8 mouse cellular contexts compared by ENCODE assay signal in the genomic region with DNA sequence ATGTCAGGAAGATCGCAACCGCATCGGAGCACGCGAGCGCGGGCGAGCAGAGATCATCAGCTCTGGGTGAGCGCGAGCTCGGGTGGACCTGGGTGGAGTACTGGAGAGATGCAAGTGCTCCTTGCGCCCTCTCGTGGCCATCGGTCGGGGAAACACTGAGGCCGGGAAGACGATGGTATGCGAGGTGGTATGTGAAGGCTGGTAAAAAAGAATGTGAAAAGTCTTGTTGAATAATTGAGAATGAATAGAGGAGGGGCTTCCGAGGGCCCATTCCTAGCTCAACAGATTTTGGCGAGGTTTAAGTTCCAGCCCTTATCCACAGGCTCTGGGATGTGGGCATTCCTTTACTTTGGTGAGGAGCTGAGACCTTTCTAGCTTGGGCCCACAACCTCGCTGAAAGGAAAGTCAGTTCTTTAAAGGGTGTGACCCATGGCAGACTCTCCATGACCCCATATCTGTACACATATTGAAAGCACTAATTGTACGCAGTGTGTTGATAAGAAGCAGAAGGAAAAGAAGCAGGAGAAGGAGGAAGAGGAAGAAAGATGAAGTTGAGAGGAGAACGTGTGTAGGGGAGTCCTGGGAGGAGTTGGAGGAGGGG. TPM values are rescaled to one million over a fixed set of nuclear protein-coding genes. Genes with fewer than 3 reads are reported as not detected.
DNase-seq lines count a peak whose midpoint lies in the region; ATAC-seq and TF ChIP-seq lines count a peak whose summit lies in the region.

No protein-coding gene starts in this region.

- no peak overlapping the region for H3ac ChIP-seq in myocyte (ENCODE audit: control insufficient read depth, insufficient read length)

- no peak for TF ChIP-seq POLR2A in brain, embryonic 14.5 days (IDR thresholded peaks at IDR 0.05; ENCODE audit: borderline replicate concordance, extremely low read depth, insufficient read depth, insufficient read length, poor library complexity, severe bottlenecking)
- no peak for TF ChIP-seq POLR2A in liver, adult 2 months (IDR thresholded peaks at IDR 0.05; ENCODE audit: extremely low read depth, insufficient read depth, low read length)
- TF ChIP-seq POLR2A in myocyte (IDR thresholded peaks at IDR 0.05; ENCODE audit: insufficient read length, low read depth) = no peak

- no peaks in the 10 kb centered on the region for H3K79me2 ChIP-seq in liver, adult 2 months (ENCODE audit: control insufficient read depth, insufficient read depth, low read length)
- no peaks in the 10 kb centered on the region for H3K79me2 ChIP-seq in myocyte (ENCODE audit: control insufficient read depth, insufficient read depth)

- TF ChIP-seq CTCF in brain, embryonic 14.5 days (IDR thresholded peaks at IDR 0.05; ENCODE audit: borderline replicate concordance, extremely low read depth, insufficient read depth, insufficient read length) = peak; percentile 94
- peak; percentile 98 for TF ChIP-seq CTCF in liver, adult 2 months (IDR thresholded peaks at IDR 0.05; ENCODE audit: low read depth, low read length)

- H3K36me3 ChIP-seq in heart, embryonic 11.5 days (ENCODE audit: control insufficient read depth, insufficient read depth, low read length) = no peaks in the 10 kb centered on the region
- no peaks in the 10 kb centered on the region for H3K36me3 ChIP-seq in kidney, embryonic 16.5 days (ENCODE audit: insufficient read depth, low read length)
- no peaks in the 10 kb centered on the region for H3K36me3 ChIP-seq in liver, adult 2 months (ENCODE audit: control insufficient read depth, insufficient read depth, low read length)
- no peaks in the 10 kb centered on the region for H3K36me3 ChIP-seq in myocyte (ENCODE audit: control insufficient read depth, insufficient read depth)

- no peak overlapping the region for H3K27ac ChIP-seq in heart, embryonic 11.5 days (ENCODE audit: low read depth, low read length)
- no peak overlapping the region for H3K27ac ChIP-seq in kidney, embryonic 16.5 days (ENCODE audit: low read length)
- no peak overlapping the region for H3K27ac ChIP-seq in liver, adult 2 months (replicated peaks; ENCODE audit: insufficient read depth, low read depth, low read length)

- H3K4me2 ChIP-seq in heart, embryonic 11.5 days = peak overlapping the region; percentile 77
- peak overlapping the region; percentile 71 for H3K4me2 ChIP-seq in kidney, embryonic 16.5 days (replicated peaks; ENCODE audit: low read depth, low read length)
- H3K4me2 ChIP-seq in myocyte (ENCODE audit: low read depth) = peak overlapping the region; percentile 90

- peak overlapping the region; percentile 32 for H3K4me3 ChIP-seq in heart, embryonic 11.5 days (ENCODE audit: low read depth, low read length)
- H3K4me3 ChIP-seq in kidney, embryonic 16.5 days (ENCODE audit: low read length) = peak overlapping the region; percentile 45
- peak overlapping the region; percentile 42; the same call in 1 of the 2 replicates for H3K4me3 ChIP-seq in liver, adult 2 months (ENCODE audit: insufficient read depth, low read depth, low read length)
- H3K4me3 ChIP-seq in myocyte = no peak overlapping the region

- peak overlapping the region; percentile 67 for H3K9ac ChIP-seq in heart, embryonic 11.5 days (ENCODE audit: low read depth, low read length)
- H3K9ac ChIP-seq in kidney, embryonic 16.5 days (replicated peaks; ENCODE audit: low read length) = peak overlapping the region; percentile 61
- H3K9ac ChIP-seq in liver, adult 2 months (ENCODE audit: low read depth, low read length) = no peak overlapping the region

- 7% methylated on average over 23 of the region's 23 CpGs for whole genome bisulfite sequencing in heart, embryonic 11.5 days (ENCODE audit: insufficient replicate concordance)
- 10% methylated on average over 23 of the region's 23 CpGs for WGBS in kidney, embryonic 16.5 days
- WGBS in liver, adult 2 months = 11% methylated on average over 23 of the region's 23 CpGs

- no peaks in the 10 kb centered on the region for H3K27me3 ChIP-seq in heart, embryonic 11.5 days (ENCODE audit: control insufficient read depth, insufficient read depth, low read length)
- no peaks in the 10 kb centered on the region for H3K27me3 ChIP-seq in kidney, embryonic 16.5 days (ENCODE audit: insufficient read depth, low read length)
- no peaks in the 10 kb centered on the region for H3K27me3 ChIP-seq in liver, adult 2 months (ENCODE audit: control insufficient read depth, insufficient read depth, low read length)
- no peaks in the 10 kb centered on the region for H3K27me3 ChIP-seq in myocyte (ENCODE audit: control insufficient read depth, insufficient read depth, insufficient read length)

- H3K4me1 ChIP-seq in heart, embryonic 11.5 days (ENCODE audit: control insufficient read depth, insufficient read depth, low read length) = peaks cover 3% of the 10 kb centered on the region; the same call in 1 of the 2 replicates
- H3K4me1 ChIP-seq in kidney, embryonic 16.5 days (ENCODE audit: insufficient read depth, low read length) = no peaks in the 10 kb centered on the region
- no peaks in the 10 kb centered on the region for H3K4me1 ChIP-seq in liver, adult 2 months (ENCODE audit: control insufficient read depth, insufficient read depth, low read length)

- DNase-seq in CD4-positive helper T cell, adult 2 months (ENCODE audit: low read depth, low spot score) = peak; percentile 85
- peak; percentile 91 for DNase-seq in brain, embryonic 14.5 days (ENCODE audit: low read depth)
- peak; percentile 45 for DNase-seq in liver, adult 2 months (ENCODE audit: extremely low read depth, low read depth, low spot score)
- peak; percentile 93 to 97 for DNase-seq in spleen, postnatal 4 days (ENCODE audit: low spot score in 2 of 2)

- peak; percentile 88 for ATAC-seq in erythroblast, adult 5-6 weeks (replicated peaks; ENCODE audit: low FRiP score, poor library complexity, severe bottlenecking)
- ATAC-seq in heart, embryonic 11.5 days (replicated peaks; ENCODE audit: insufficient number of reproducible peaks, low FRiP score, low TSS enrichment) = peak; percentile 62
- peak; percentile 87 for ATAC-seq in kidney, embryonic 16.5 days (ENCODE audit: low FRiP score, low TSS enrichment)

- no peaks in the 10 kb centered on the region for H3K9me3 ChIP-seq in heart, embryonic 11.5 days (replicated peaks; ENCODE audit: control insufficient read depth, low read length)
- H3K9me3 ChIP-seq in kidney, embryonic 16.5 days (ENCODE audit: low read length) = no peaks in the 10 kb centered on the region

TF ChIP-seq in myocyte, 11 proteins besides CTCF, POLR2A, EP300 and RAD21:
- TF ChIP-seq CEBPB (IDR thresholded peaks at IDR 0.05; ENCODE audit: insufficient read depth, poor library complexity, severe bottlenecking) (no peak), POLR2AphosphoS2 (IDR thresholded peaks at IDR 0.05; ENCODE audit: insufficient read length, low read depth) (no peak), USF1 (IDR thresholded peaks at IDR 0.05; ENCODE audit: low read depth) (no peak)

RNA-seq across cellular contexts. Expression of gene Dnajb1, which starts 14.5 kb away (rescaled TPM):
- polyA plus RNA-seq in brain, embryonic 14.5 days (2012; rRNA removed) = 35.1 and 38.0 TPM in 2 replicates
- total RNA-seq in erythroblast, adult 5-6 weeks (2015; ENCODE audit: low replicate concordance) = 12.9 and 25.7 TPM in 2 replicates
- 15.6 and 19.5 TPM in 2 replicates for total RNA-seq in erythroblast, adult 5-6 weeks (2017; ENCODE audit: low replicate concordance)
- polyA plus RNA-seq in heart, embryonic 11.5 days (2014; fragmentation: Nextera tagmentation; extraction: Ambion mirVana) = 51.2 and 51.5 TPM in 2 replicates
- 67.5 and 68.0 TPM in 2 replicates for polyA plus RNA-seq in kidney, embryonic 16.5 days (2015; fragmentation: Nextera tagmentation; extraction: Ambion mirVana)
- 8.3 and 12.4 TPM in 2 replicates for total RNA-seq in liver, adult 2 months (2014; rRNA removed)
- polyA plus RNA-seq in liver, adult 2 months (2012; rRNA removed) = 17.0 and 18.2 TPM in 2 replicates
- 17.7 TPM for polyA plus RNA-seq in myocyte (2012; fragmentation: generic; extraction: Trizol)

RNA-seq across cellular contexts. Expression of gene Tecr, which starts 14.7 kb away (rescaled TPM):
- polyA plus RNA-seq in brain, embryonic 14.5 days (2012; rRNA removed) = 913 and 1,191 TPM in 2 replicates
- total RNA-seq in erythroblast, adult 5-6 weeks (2015; ENCODE audit: low replicate concordance) = 130 and 150 TPM in 2 replicates
- total RNA-seq in erythroblast, adult 5-6 weeks (2017; ENCODE audit: low replicate concordance) = 47.5 and 77.4 TPM in 2 replicates
- 531 and 534 TPM in 2 replicates for polyA plus RNA-seq in heart, embryonic 11.5 days (2014; fragmentation: Nextera tagmentation; extraction: Ambion mirVana)
- polyA plus RNA-seq in kidney, embryonic 16.5 days (2015; fragmentation: Nextera tagmentation; extraction: Ambion mirVana) = 631 and 669 TPM in 2 replicates
- 108 and 130 TPM in 2 replicates for total RNA-seq in liver, adult 2 months (2014; rRNA removed)
- polyA plus RNA-seq in liver, adult 2 months (2012; rRNA removed) = 647 and 677 TPM in 2 replicates
- polyA plus RNA-seq in myocyte (2012; fragmentation: generic; extraction: Trizol) = 459 TPM

RNA-seq across cellular contexts. Expression of gene Gipc1, which starts 30.0 kb away (rescaled TPM):
- 91.4 and 105 TPM in 2 replicates for polyA plus RNA-seq in brain, embryonic 14.5 days (2012; rRNA removed)
- 4.4 and 16.7 TPM in 2 replicates for total RNA-seq in erythroblast, adult 5-6 weeks (2015; ENCODE audit: low replicate concordance)
- total RNA-seq in erythroblast, adult 5-6 weeks (2017; ENCODE audit: low replicate concordance) = 5.2 and 8.6 TPM in 2 replicates
- 171 and 180 TPM in 2 replicates for polyA plus RNA-seq in heart, embryonic 11.5 days (2014; fragmentation: Nextera tagmentation; extraction: Ambion mirVana)
- 227 and 237 TPM in 2 replicates for polyA plus RNA-seq in kidney, embryonic 16.5 days (2015; fragmentation: Nextera tagmentation; extraction: Ambion mirVana)
- total RNA-seq in liver, adult 2 months (2014; rRNA removed) = 12.6 and 14.6 TPM in 2 replicates
- 14.5 and 15.7 TPM in 2 replicates for polyA plus RNA-seq in liver, adult 2 months (2012; rRNA removed)
- polyA plus RNA-seq in myocyte (2012; fragmentation: generic; extraction: Trizol) = 85.5 TPM

RNA-seq across cellular contexts. Expression of gene Ptger1, which starts 44.0 kb away (rescaled TPM):
- polyA plus RNA-seq in brain, embryonic 14.5 days (2012; rRNA removed) = 1.1 and 1.4 TPM in 2 replicates
- total RNA-seq in erythroblast, adult 5-6 weeks (2015; ENCODE audit: low replicate concordance) = 0.21 TPM in 1 of 2 replicates, not detected in the other
- 0.56 and 0.60 TPM in 2 replicates for total RNA-seq in erythroblast, adult 5-6 weeks (2017; ENCODE audit: low replicate concordance)
- 0.13 and 0.63 TPM in 2 replicates for polyA plus RNA-seq in heart, embryonic 11.5 days (2014; fragmentation: Nextera tagmentation; extraction: Ambion mirVana)
- polyA plus RNA-seq in kidney, embryonic 16.5 days (2015; fragmentation: Nextera tagmentation; extraction: Ambion mirVana) = 3.1 and 4.0 TPM in 2 replicates
- under 0.01 and 0.20 TPM in 2 replicates for total RNA-seq in liver, adult 2 months (2014; rRNA removed)
- polyA plus RNA-seq in liver, adult 2 months (2012; rRNA removed) = 0.11 and 0.20 TPM in 2 replicates
- polyA plus RNA-seq in myocyte (2012; fragmentation: generic; extraction: Trizol) = 0.78 TPM

RNA-seq across cellular contexts. Expression of gene Ndufb7, which starts 56.0 kb away (rescaled TPM):
- 294 and 383 TPM in 2 replicates for polyA plus RNA-seq in brain, embryonic 14.5 days (2012; rRNA removed)
- 49.8 and 57.9 TPM in 2 replicates for total RNA-seq in erythroblast, adult 5-6 weeks (2015; ENCODE audit: low replicate concordance)
- 59.0 and 89.2 TPM in 2 replicates for total RNA-seq in erythroblast, adult 5-6 weeks (2017; ENCODE audit: low replicate concordance)
- 546 and 556 TPM in 2 replicates for polyA plus RNA-seq in heart, embryonic 11.5 days (2014; fragmentation: Nextera tagmentation; extraction: Ambion mirVana)
- 356 and 362 TPM in 2 replicates for polyA plus RNA-seq in kidney, embryonic 16.5 days (2015; fragmentation: Nextera tagmentation; extraction: Ambion mirVana)
- 190 and 193 TPM in 2 replicates for total RNA-seq in liver, adult 2 months (2014; rRNA removed)
- 297 and 359 TPM in 2 replicates for polyA plus RNA-seq in liver, adult 2 months (2012; rRNA removed)
- 421 TPM for polyA plus RNA-seq in myocyte (2012; fragmentation: generic; extraction: Trizol)

Comparison
In these comparisons a context has a peak if more than half of its experiments do, and no peak if none do; other contexts are left out.
1. DNase-seq: peak in every context shown above with its lines; median percentile 95 in spleen, postnatal 4 days; 91 in brain, embryonic 14.5 days; 85 in CD4-positive helper T cell, adult 2 months; 45 in liver, adult 2 months.